Mouse (Mus musculus) hindbrain, embryonic 11.5 days (tissue): ENCODE measurements at regions not wholly inside any gene's neighbourhood (a gene's known extent, or its start where the extent isn't known, plus 50 kb on each side); places are given as distances from the start of the nearest gene placed in this dataset.
"Not testable (repeated sequence)": the region's sequence is repeated elsewhere in the genome, so short reads cannot be mapped to it uniquely, and the experiment has no call there.

ENCODE experiments used
- ATAC-seq: fragments of 200-750 bp; cut with Nextera tagmentation; 2 replicates; pipeline ENCODE4 v1.8.0; 2017; ENCODE audit warnings: mild to moderate bottlenecking, moderate TSS enrichment, moderate library complexity; ENCODE audit not compliant: low FRiP score
- DNase-seq: peaks from one replicate; pipeline ENCODE4 v3.0.0-alpha.2; 2015; ENCODE audit warnings: low spot score
- H3K27ac ChIP-seq: fragments of 300-500 bp; sonication (generic); 2 replicates; pipeline ENCODE4 v1.5.1; 2014; ENCODE audit warnings: mild to moderate bottlenecking, low read depth, low read length
- H3K27me3 ChIP-seq: fragments of 300-500 bp; sonication (generic); 2 replicates; pipeline ENCODE4 v1.6.1; 2014; ENCODE audit warnings: mild to moderate bottlenecking, low read length, moderate library complexity, mixed read lengths; ENCODE audit not compliant: control insufficient read depth, insufficient read depth
- H3K36me3 ChIP-seq: fragments of 300-500 bp; sonication (generic); 2 replicates; pipeline ENCODE4 v1.6.1; 2014; ENCODE audit warnings: mild to moderate bottlenecking, low read length, moderate library complexity, mixed read lengths; ENCODE audit not compliant: control insufficient read depth, insufficient read depth
- H3K4me1 ChIP-seq: fragments of 300-500 bp; sonication (generic); replicated peaks from 2 replicates; pipeline ENCODE4 v1.6.1; 2014; ENCODE audit warnings: low read length, mixed read lengths; ENCODE audit not compliant: control insufficient read depth, insufficient read depth
- H3K4me2 ChIP-seq: fragments of 300-500 bp; sonication (generic); replicated peaks from 2 replicates; pipeline ENCODE4 v1.6.1; 2014; ENCODE audit warnings: mild to moderate bottlenecking, low read depth, low read length
- H3K4me3 ChIP-seq: fragments of 300-500 bp; sonication (generic); 2 replicates; pipeline ENCODE4 v1.5.1; 2014; ENCODE audit warnings: low read depth, low read length
- H3K9ac ChIP-seq: fragments of 300-500 bp; sonication (generic); 2 replicates; pipeline ENCODE4 v1.6.1; 2014; ENCODE audit warnings: low read depth, low read length
- H3K9me3 ChIP-seq: fragments of 300-500 bp; sonication (generic); 2 replicates; pipeline ENCODE4 v1.6.1; 2016; ENCODE audit warnings: low read length; ENCODE audit not compliant: control insufficient read depth
- WGBS: fragments of 180-500 bp; shearing (Covaris S2); extraction: QIAGEN DNeasy Blood & Tissue Kit; methylation state at CpG from one replicate; pipeline ENCODE4 v1.1.7; 2014; 5-methylcytosine and 5-hydroxymethylcytosine counted together

- not testable (repeated sequence) for H3K9me3 ChIP-seq, H3K4me1 ChIP-seq, H3K4me3 ChIP-seq, H3K36me3 ChIP-seq, H3K27ac ChIP-seq, ATAC-seq, H3K4me2 ChIP-seq, H3K27me3 ChIP-seq, DNase-seq, H3K9ac ChIP-seq
- 93% methylated on average over 11 of the region's 11 CpGs for WGBS
Observed at GRCm38 (mm10) chr3:97509134-97509661, 87.4 kb upstream of the Olfr1402 start.

GRCm38 (mm10) chr3:97507209-97507608, 85.4 kb upstream of the Olfr1402 start:
- 53% methylated on average over 8 of the region's 8 CpGs for WGBS
- no peaks in the 10 kb centered on the region for H3K4me1 ChIP-seq
- no peak overlapping the region for H3K27ac ChIP-seq
- H3K4me2 ChIP-seq = no peak overlapping the region
- no peak overlapping the region for H3K4me3 ChIP-seq
- no peak overlapping the region for H3K9ac ChIP-seq
- peak; percentile 74 for ATAC-seq
- peak; percentile 45 for DNase-seq
- H3K9me3 ChIP-seq = no peaks in the 10 kb centered on the region
- no peaks in the 10 kb centered on the region for H3K27me3 ChIP-seq
- H3K36me3 ChIP-seq = no peaks in the 10 kb centered on the region

GRCm38 (mm10) chr3:97491904-97492303, 70.1 kb upstream of the Olfr1402 start:
- H3K9me3 ChIP-seq = no peaks in the 10 kb centered on the region
- H3K4me2 ChIP-seq = no peak overlapping the region
- no peak overlapping the region for H3K9ac ChIP-seq
- no peak overlapping the region for H3K4me3 ChIP-seq
- H3K27me3 ChIP-seq = no peaks in the 10 kb centered on the region
- H3K4me1 ChIP-seq = no peaks in the 10 kb centered on the region
- no peak for ATAC-seq
- 73% methylated on average over 4 of the region's 4 CpGs for WGBS
- no peaks in the 10 kb centered on the region for H3K36me3 ChIP-seq
- H3K27ac ChIP-seq = no peak overlapping the region
- no peak for DNase-seq

GRCm38 (mm10) chr3:97491208-97491607, 69.4 kb upstream of the Olfr1402 start:
- ATAC-seq (no peak), DNase-seq (no peak)
- Histone ChIP-seq H3K27me3 (no peaks in the 10 kb centered on the region), H3K9ac (no peak overlapping the region), H3K27ac (no peak overlapping the region), H3K4me2 (no peak overlapping the region), H3K4me1 (no peaks in the 10 kb centered on the region), H3K4me3 (no peak overlapping the region), H3K36me3 (no peaks in the 10 kb centered on the region), H3K9me3 (no peaks in the 10 kb centered on the region)
- 90% methylated on average over 7 of the region's 7 CpGs for WGBS

- no peak overlapping the region for H3K9ac ChIP-seq
- WGBS = 88% methylated on average over 9 of the region's 9 CpGs
- H3K4me3 ChIP-seq = no peak overlapping the region
- H3K36me3 ChIP-seq = no peaks in the 10 kb centered on the region
- H3K4me2 ChIP-seq = no peak overlapping the region
- H3K27ac ChIP-seq = no peak overlapping the region
- H3K9me3 ChIP-seq = no peaks in the 10 kb centered on the region
- H3K4me1 ChIP-seq = no peaks in the 10 kb centered on the region
- no peak for ATAC-seq
- no peak for DNase-seq
- no peaks in the 10 kb centered on the region for H3K27me3 ChIP-seq
Observed at GRCm38 (mm10) chr3:97489336-97489735, 67.5 kb upstream of the Olfr1402 start.
